Mouse (Mus musculus): ENCODE measurements around the gene Ago3.

GRCm38 (mm10) chr4:126324861-126325260 lies 104.5 kb downstream of the Ago3 start:
- TF ChIP-seq CTCF (IDR thresholded peaks at IDR 0.05; ENCODE audit: low read depth, low read length) (no peak), POLR2A (IDR thresholded peaks at IDR 0.05; ENCODE audit: borderline replicate concordance, low read depth, low read length) (no peak)

Measured in bone marrow macrophage, adult 2 months (primary cell).